Mouse (Mus musculus): ENCODE measurements around the gene Tmem123. TPM values are rescaled to one million over a fixed set of nuclear protein-coding genes. Genes with fewer than 3 reads are reported as not detected.

Tmem123 gene
- polyA plus RNA-seq, 1 experiment from 2014 or later = 84.6 TPM

- peak; percentile 87 for ATAC-seq (replicated peaks; ENCODE audit: insufficient number of reproducible peaks, insufficient read depth, low FRiP score, low read depth)
- Histone ChIP-seq H3K27ac (peak overlapping the region; percentile 53), H3K9ac (no peak overlapping the region), H3K4me3 (0 out of 2 replicates have a peak overlapping the region, but pooled peaks have one; percentile 5), H3K36me3 (peaks cover 13% of the 10 kb centered on the region; the same call in 1 of the 2 replicates), H3K4me2 (peak overlapping the region; percentile 38), H3K9me3 (replicated peaks) (no peaks in the 10 kb centered on the region), H3K27me3 (no peaks in the 10 kb centered on the region), H3K4me1 (replicated peaks) (peaks cover 33% of the 10 kb centered on the region)
- WGBS = 42% methylated on average over 9 of the region's 9 CpGs
These were observed 66.0 kb downstream of the Tmem123 start for GRCm38 (mm10) chr9:7829531-7830528.

- Histone ChIP-seq H3K4me3 (no peak overlapping the region), H3K9ac (no peak overlapping the region), H3K9me3 (replicated peaks) (no peaks in the 10 kb centered on the region), H3K27ac (no peak overlapping the region), H3K27me3 (no peaks in the 10 kb centered on the region), H3K4me2 (peak overlapping the region; percentile 33), H3K36me3 (peaks cover 9% of the 10 kb centered on the region; the same call in 1 of the 2 replicates), H3K4me1 (replicated peaks) (peaks cover 39% of the 10 kb centered on the region)
- ATAC-seq (replicated peaks; ENCODE audit: insufficient number of reproducible peaks, insufficient read depth, low FRiP score, low read depth) = no peak
- WGBS = 79% methylated on average over 6 of the region's 6 CpGs
These were observed 69.6 kb downstream of the Tmem123 start for GRCm38 (mm10) chr9:7833421-7833820.

GRCm38 (mm10) chr9:7835302-7835701 lies 71.5 kb downstream of the Tmem123 start:
- peaks cover 9% of the 10 kb centered on the region; the same call in 1 of the 2 replicates for H3K36me3 ChIP-seq
- H3K9ac ChIP-seq = no peak overlapping the region
- H3K9me3 ChIP-seq (replicated peaks) = no peaks in the 10 kb centered on the region
- peak overlapping the region; percentile 72; the same call in 1 of the 2 replicates for H3K4me2 ChIP-seq
- H3K4me1 ChIP-seq (replicated peaks) = peaks cover 29% of the 10 kb centered on the region
- no peak overlapping the region for H3K27ac ChIP-seq
- no peak overlapping the region for H3K4me3 ChIP-seq
- H3K27me3 ChIP-seq = no peaks in the 10 kb centered on the region
- WGBS = 72% methylated on average over 1 of the region's 1 CpGs
- no peak for ATAC-seq (replicated peaks; ENCODE audit: insufficient number of reproducible peaks, insufficient read depth, low FRiP score, low read depth)

- peak overlapping the region; percentile 77 for H3K9ac ChIP-seq
- H3K27ac ChIP-seq = peak overlapping the region; percentile 99
- H3K4me3 ChIP-seq = peak overlapping the region; percentile 68
- no peaks in the 10 kb centered on the region for H3K27me3 ChIP-seq
- peak overlapping the region; percentile 72 for H3K4me2 ChIP-seq
- peak; percentile 47 for ATAC-seq (replicated peaks; ENCODE audit: insufficient number of reproducible peaks, insufficient read depth, low FRiP score, low read depth)
- H3K36me3 ChIP-seq = peaks cover 9% of the 10 kb centered on the region; the same call in 1 of the 2 replicates
- H3K4me1 ChIP-seq (replicated peaks) = peaks cover 29% of the 10 kb centered on the region
- no peaks in the 10 kb centered on the region for H3K9me3 ChIP-seq (replicated peaks)
- WGBS = under 1% methylated on average over 16 of the region's 16 CpGs
These were observed 72.5 kb downstream of the Tmem123 start for GRCm38 (mm10) chr9:7836331-7836730.

GRCm38 (mm10) chr9:7836905-7837805 lies 73.3 kb downstream of the Tmem123 start, which contains the start of gene Birc2:
Gene Birc2, minus strand, starts transcription at chr9:7837064.
- Histone ChIP-seq H3K4me2 (peak within 1 kb of the TSS; percentile 72), H3K4me1 (replicated peaks) (peaks cover 27% of the 10 kb centered on the region), H3K4me3 (peak within 1 kb of the TSS; percentile 68), H3K36me3 (peaks cover 9% of the 10 kb centered on the region; the same call in 1 of the 2 replicates), H3K9ac (peak within 1 kb of the TSS; percentile 77), H3K27me3 (no peaks in the 10 kb centered on the region), H3K27ac (peak within 1 kb of the TSS; percentile 99), H3K9me3 (replicated peaks) (no peaks in the 10 kb centered on the region)
- ATAC-seq (replicated peaks; ENCODE audit: insufficient number of reproducible peaks, insufficient read depth, low FRiP score, low read depth) = peak; percentile 97
- under 1% methylated on average over 68 of the region's 68 CpGs for WGBS

GRCm38 (mm10) chr9:7837806-7838440 lies 74.1 kb downstream of the Tmem123 start:
- WGBS = 22% methylated on average over 14 of the region's 14 CpGs
- peak overlapping the region; percentile 69 for H3K4me2 ChIP-seq
- H3K4me1 ChIP-seq (replicated peaks) = peaks cover 22% of the 10 kb centered on the region
- no peaks in the 10 kb centered on the region for H3K9me3 ChIP-seq (replicated peaks)
- peak overlapping the region; percentile 99 for H3K27ac ChIP-seq
- ATAC-seq (replicated peaks; ENCODE audit: insufficient number of reproducible peaks, insufficient read depth, low FRiP score, low read depth) = no peak
- peak overlapping the region; percentile 68 for H3K4me3 ChIP-seq
- peak overlapping the region; percentile 77 for H3K9ac ChIP-seq
- H3K27me3 ChIP-seq = no peaks in the 10 kb centered on the region
- H3K36me3 ChIP-seq = peaks cover 9% of the 10 kb centered on the region; the same call in 1 of the 2 replicates

GRCm38 (mm10) chr9:7841221-7841620 lies 77.4 kb downstream of the Tmem123 start:
- no peak overlapping the region for H3K4me2 ChIP-seq
- no peaks in the 10 kb centered on the region for H3K27me3 ChIP-seq
- H3K4me3 ChIP-seq = no peak overlapping the region
- WGBS = 62% methylated on average over 6 of the region's 6 CpGs
- no peaks in the 10 kb centered on the region for H3K36me3 ChIP-seq
- peaks cover 8% of the 10 kb centered on the region; the same call in 1 of the 2 replicates for H3K4me1 ChIP-seq (replicated peaks)
- no peak overlapping the region for H3K9ac ChIP-seq
- no peaks in the 10 kb centered on the region for H3K9me3 ChIP-seq (replicated peaks)
- H3K27ac ChIP-seq = no peak overlapping the region
- ATAC-seq (replicated peaks; ENCODE audit: insufficient number of reproducible peaks, insufficient read depth, low FRiP score, low read depth) = no peak

Small RNA genes within 50 kb of the gene (microRNA-seq; reads per million reads assigned to microRNA genes)
- gene Mir5618 = 9.7 reads per million, percentile 25 among the genes with 10 or more reads in this experiment

Other genes starting within 250 kb of the Tmem123 start
- gene Mmp8, start 205.6 kb upstream of the Tmem123 start, polyA plus RNA-seq (2015; fragmentation: Nextera tagmentation; extraction: Ambion mirVana) = 0.77 and 1.2 TPM in 2 replicates
- gene Mmp27, start 192.6 kb upstream of the Tmem123 start, polyA plus RNA-seq (2015; fragmentation: Nextera tagmentation; extraction: Ambion mirVana) = not detected in 2 replicates
- gene Mmp20, start 135.8 kb upstream of the Tmem123 start, polyA plus RNA-seq (2015; fragmentation: Nextera tagmentation; extraction: Ambion mirVana) = not detected in 2 replicates
- not detected in 2 replicates for gene Mmp7, start 72.0 kb upstream of the Tmem123 start, polyA plus RNA-seq (2015; fragmentation: Nextera tagmentation; extraction: Ambion mirVana)
- gene Birc2, start 73.0 kb downstream of the Tmem123 start, polyA plus RNA-seq (2015; fragmentation: Nextera tagmentation; extraction: Ambion mirVana) = 25.5 and 28.0 TPM in 2 replicates
- gene Birc3, start 109.1 kb downstream of the Tmem123 start, polyA plus RNA-seq (2015; fragmentation: Nextera tagmentation; extraction: Ambion mirVana) = 5.4 and 8.2 TPM in 2 replicates
- 19.8 and 24.3 TPM in 2 replicates for gene Yap1, start 240.6 kb downstream of the Tmem123 start, polyA plus RNA-seq (2015; fragmentation: Nextera tagmentation; extraction: Ambion mirVana)